Mouse (Mus musculus): ENCODE results near the gene Gnaz. TPM values are rescaled to one million over a fixed set of nuclear protein-coding genes. Genes with fewer than 3 reads are reported as not detected.
A peak's percentile ranks its signal among the peaks of the same experiment; 100 is the strongest.

Gnaz gene
- total and polyA plus RNA-seq, 2 experiments = 0.09 TPM; not detected in 1

GRCm38 (mm10) chr10:74932487-74932886 lies 34.5 kb upstream of the Gnaz start:
- 68% methylated on average over 6 of the region's 6 CpGs for WGBS
- no peak overlapping the region for H3K27ac ChIP-seq (replicated peaks; ENCODE audit: insufficient read depth, low read depth, low read length)
- H3K4me1 ChIP-seq (ENCODE audit: control insufficient read depth, insufficient read depth, low read length) = no peaks in the 10 kb centered on the region
- TF ChIP-seq CTCF (IDR thresholded peaks at IDR 0.05; ENCODE audit: low read depth, low read length) (no peak), POLR2A (IDR thresholded peaks at IDR 0.05; ENCODE audit: extremely low read depth, insufficient read depth, low read length) (no peak)
- no peak for DNase-seq (ENCODE audit: extremely low read depth, low read depth, low spot score)
- no peak overlapping the region for H3K9ac ChIP-seq (ENCODE audit: low read depth, low read length)
- no peaks in the 10 kb centered on the region for H3K27me3 ChIP-seq (ENCODE audit: control insufficient read depth, insufficient read depth, low read length)
- H3K79me2 ChIP-seq (ENCODE audit: control insufficient read depth, insufficient read depth, low read length) = no peaks in the 10 kb centered on the region
- no peak overlapping the region for H3K4me3 ChIP-seq (ENCODE audit: insufficient read depth, low read depth, low read length)
- no peaks in the 10 kb centered on the region for H3K36me3 ChIP-seq (ENCODE audit: control insufficient read depth, insufficient read depth, low read length)

GRCm38 (mm10) chr10:74933548-74934190 lies 33.3 kb upstream of the Gnaz start:
- no peak overlapping the region for H3K4me3 ChIP-seq (ENCODE audit: insufficient read depth, low read depth, low read length)

GRCm38 (mm10) chr10:74934521-74934920 lies 32.5 kb upstream of the Gnaz start:
- Histone ChIP-seq H3K27ac (replicated peaks; ENCODE audit: insufficient read depth, low read depth, low read length) (no peak overlapping the region), H3K4me1 (ENCODE audit: control insufficient read depth, insufficient read depth, low read length) (no peaks in the 10 kb centered on the region), H3K27me3 (ENCODE audit: control insufficient read depth, insufficient read depth, low read length) (no peaks in the 10 kb centered on the region), H3K9ac (ENCODE audit: low read depth, low read length) (no peak overlapping the region), H3K36me3 (ENCODE audit: control insufficient read depth, insufficient read depth, low read length) (no peaks in the 10 kb centered on the region), H3K79me2 (ENCODE audit: control insufficient read depth, insufficient read depth, low read length) (no peaks in the 10 kb centered on the region), H3K4me3 (ENCODE audit: insufficient read depth, low read depth, low read length) (no peak overlapping the region)
- TF ChIP-seq CTCF (IDR thresholded peaks at IDR 0.05; ENCODE audit: low read depth, low read length) (peak; percentile 30), POLR2A (IDR thresholded peaks at IDR 0.05; ENCODE audit: extremely low read depth, insufficient read depth, low read length) (no peak)
- no peak for DNase-seq (ENCODE audit: extremely low read depth, low read depth, low spot score)
- WGBS = 77% methylated on average over 12 of the region's 12 CpGs

More at GRCm38 (mm10) chr10:74933548-74934190, 33.3 kb upstream of the Gnaz start:
- H3K27me3 ChIP-seq (ENCODE audit: control insufficient read depth, insufficient read depth, low read length) = no peaks in the 10 kb centered on the region
- TF ChIP-seq POLR2A (IDR thresholded peaks at IDR 0.05; ENCODE audit: extremely low read depth, insufficient read depth, low read length) (no peak), CTCF (IDR thresholded peaks at IDR 0.05; ENCODE audit: low read depth, low read length) (no peak)
- no peaks in the 10 kb centered on the region for H3K79me2 ChIP-seq (ENCODE audit: control insufficient read depth, insufficient read depth, low read length)
- no peak for DNase-seq (ENCODE audit: extremely low read depth, low read depth, low spot score)
- no peaks in the 10 kb centered on the region for H3K36me3 ChIP-seq (ENCODE audit: control insufficient read depth, insufficient read depth, low read length)
- no peaks in the 10 kb centered on the region for H3K4me1 ChIP-seq (ENCODE audit: control insufficient read depth, insufficient read depth, low read length)
- no peak overlapping the region for H3K9ac ChIP-seq (ENCODE audit: low read depth, low read length)
- H3K27ac ChIP-seq (replicated peaks; ENCODE audit: insufficient read depth, low read depth, low read length) = no peak overlapping the region
- 85% methylated on average over 19 of the region's 19 CpGs for WGBS

- Histone ChIP-seq H3K36me3 (ENCODE audit: control insufficient read depth, insufficient read depth, low read length) (no peaks in the 10 kb centered on the region), H3K9ac (ENCODE audit: low read depth, low read length) (no peak overlapping the region), H3K79me2 (ENCODE audit: control insufficient read depth, insufficient read depth, low read length) (no peaks in the 10 kb centered on the region), H3K27me3 (ENCODE audit: control insufficient read depth, insufficient read depth, low read length) (no peaks in the 10 kb centered on the region), H3K4me1 (ENCODE audit: control insufficient read depth, insufficient read depth, low read length) (no peaks in the 10 kb centered on the region), H3K27ac (replicated peaks; ENCODE audit: insufficient read depth, low read depth, low read length) (no peak overlapping the region), H3K4me3 (ENCODE audit: insufficient read depth, low read depth, low read length) (no peak overlapping the region)
- peak; percentile 31; the same call in 1 of the 2 replicates for TF ChIP-seq CTCF (IDR thresholded peaks at IDR 0.05; ENCODE audit: low read depth, low read length)
- no peak for TF ChIP-seq POLR2A (IDR thresholded peaks at IDR 0.05; ENCODE audit: extremely low read depth, insufficient read depth, low read length)
- WGBS = 24% methylated on average over 6 of the region's 6 CpGs
- DNase-seq (ENCODE audit: extremely low read depth, low read depth, low spot score) = peak; percentile 18
Measured at GRCm38 (mm10) chr10:74935016-74935415, 32.0 kb upstream of the Gnaz start.

GRCm38 (mm10) chr10:74937003-74937790 lies 29.8 kb upstream of the Gnaz start:
- H3K27me3 ChIP-seq (ENCODE audit: control insufficient read depth, insufficient read depth, low read length) = no peaks in the 10 kb centered on the region
- TF ChIP-seq CTCF (IDR thresholded peaks at IDR 0.05; ENCODE audit: low read depth, low read length) (peak; percentile 87), POLR2A (IDR thresholded peaks at IDR 0.05; ENCODE audit: extremely low read depth, insufficient read depth, low read length) (no peak)
- DNase-seq (ENCODE audit: extremely low read depth, low read depth, low spot score) = peak; percentile 36

More at GRCm38 (mm10) chr10:74937003-74937790, 29.8 kb upstream of the Gnaz start:
- no peaks in the 10 kb centered on the region for H3K36me3 ChIP-seq (ENCODE audit: control insufficient read depth, insufficient read depth, low read length)
- 82% methylated on average over 10 of the region's 10 CpGs for WGBS
- no peaks in the 10 kb centered on the region for H3K79me2 ChIP-seq (ENCODE audit: control insufficient read depth, insufficient read depth, low read length)
- no peak overlapping the region for H3K9ac ChIP-seq (ENCODE audit: low read depth, low read length)
- no peaks in the 10 kb centered on the region for H3K4me1 ChIP-seq (ENCODE audit: control insufficient read depth, insufficient read depth, low read length)
- no peak overlapping the region for H3K4me3 ChIP-seq (ENCODE audit: insufficient read depth, low read depth, low read length)
- H3K27ac ChIP-seq (replicated peaks; ENCODE audit: insufficient read depth, low read depth, low read length) = no peak overlapping the region

Data from liver, adult 2 months (tissue).